Comparison of ENCODE assay signal across 16 mouse cellular contexts in the genomic region with DNA sequence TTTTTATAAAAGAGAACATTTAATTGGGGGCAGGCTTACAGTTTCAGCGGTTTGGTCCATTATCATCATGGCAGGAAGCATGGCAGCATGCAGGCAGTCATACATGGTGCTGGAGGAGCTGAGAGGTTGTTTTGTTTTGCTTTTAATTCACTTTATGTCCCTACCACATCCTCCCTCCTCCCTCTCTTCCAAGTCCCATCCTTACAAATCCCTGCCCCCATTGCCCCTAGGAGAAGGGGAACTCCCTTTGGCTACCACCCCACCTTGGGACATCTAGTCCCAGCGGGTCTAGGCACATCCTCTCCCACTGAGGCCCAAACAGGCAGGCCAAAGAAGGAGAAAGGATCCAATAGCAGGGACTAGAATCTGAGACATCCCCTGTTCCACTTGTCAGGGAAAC.
"Had no signal": no experiment of that assay in that cellular context is flagged by ENCODE, and none has a peak within 500 bp of the region (broad histone marks: within the 10 kb centered on the region; RNA-seq: fewer than 3 reads in every experiment).

No protein-coding gene starts in this region.

- H3K9ac ChIP-seq: neural tube, embryonic 13.5 days; neural tube, embryonic 15.5 days; stomach, embryonic 15.5 days had no signal

- H3K4me2 ChIP-seq: neural tube, embryonic 13.5 days; neural tube, embryonic 15.5 days; stomach, embryonic 15.5 days had no signal

- DNase-seq: retina, postnatal 1 day; right cerebral cortex, adult 18-20 months; right cerebral cortex, postnatal 14 days; right cerebral cortex, postnatal 25 days; right cerebral cortex, postnatal 4 days; spleen, adult 18-20 months; thymus, adult 18-20 months; thymus, adult 2 months; thymus, postnatal 14 days; thymus, postnatal 25 days; thymus, postnatal 36 days; thymus, postnatal 4 days had no signal

- H3K27me3 ChIP-seq: neural tube, embryonic 13.5 days; neural tube, embryonic 15.5 days; stomach, embryonic 15.5 days had no signal

- H3K4me3 ChIP-seq: neural tube, embryonic 13.5 days; neural tube, embryonic 15.5 days; stomach, embryonic 15.5 days had no signal

- H3K9me3 ChIP-seq: neural tube, embryonic 13.5 days; neural tube, embryonic 15.5 days; stomach, embryonic 15.5 days had no signal

- H3K4me1 ChIP-seq: stomach, embryonic 15.5 days had no signal

- H3K27ac ChIP-seq: neural tube, embryonic 13.5 days; neural tube, embryonic 15.5 days; stomach, embryonic 15.5 days; stomach, postnatal 0 days had no signal
